Mouse (Mus musculus) liver, embryonic 14.5 days (tissue): ENCODE results near the gene Adgrb2.

ENCODE experiments used
- CTCF ChIP-seq: IDR thresholded peaks from 2 replicates; pipeline ENCODE4 v1.5.1; 2016; ENCODE audit warnings: antibody characterized with exemption, low read depth, control low read depth
- EP300 ChIP-seq: IDR thresholded peaks from 2 replicates; pipeline ENCODE4 v1.6.1; 2016; ENCODE audit warnings: antibody characterized with exemption, low read depth

DNA sequence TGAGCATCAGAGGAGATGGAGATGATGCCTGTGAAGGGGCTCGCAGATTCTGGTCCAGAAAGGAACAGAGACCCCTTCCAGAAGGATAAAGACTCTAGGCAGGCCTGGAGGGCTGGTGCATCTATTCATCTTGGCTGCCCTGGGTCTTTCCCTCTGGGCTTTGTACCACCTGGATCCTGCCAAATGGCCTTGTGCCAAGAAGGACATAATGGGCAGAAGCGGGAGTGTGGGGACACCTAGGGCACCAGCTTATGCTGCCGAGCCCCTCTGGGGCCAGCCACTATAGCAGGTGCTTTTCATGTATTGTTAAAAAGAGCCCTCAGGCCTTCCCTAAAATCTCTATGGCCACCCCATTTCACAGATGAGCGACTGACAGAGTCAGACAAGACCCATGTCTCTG lies 6.4 kb upstream of the Adgrb2 start:
- TF ChIP-seq EP300 (no peak), CTCF (no peak)
